Mouse (Mus musculus): ENCODE measurements around the gene Stac.

Gene Stac

DNA sequence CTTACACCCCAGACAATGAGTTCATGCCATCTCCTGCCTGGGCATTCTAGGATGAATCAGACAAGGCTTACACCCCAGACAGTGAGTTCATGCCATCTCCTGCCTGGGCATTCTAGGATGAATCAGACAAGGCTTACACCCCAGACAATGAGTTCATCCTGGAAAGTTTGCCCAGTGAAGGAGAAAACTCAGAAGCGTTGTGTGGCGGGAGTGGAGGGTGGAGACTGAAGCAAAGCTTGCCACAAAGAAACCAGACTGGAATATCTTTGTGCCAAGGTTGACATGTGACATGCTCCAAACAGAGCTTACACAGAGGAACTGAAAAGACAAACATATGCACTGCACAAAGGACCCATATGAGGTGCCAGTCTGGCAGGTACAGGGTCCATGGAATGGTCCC lies 102.6 kb downstream of the Stac start:
- DNase-seq: no peak

DNA sequence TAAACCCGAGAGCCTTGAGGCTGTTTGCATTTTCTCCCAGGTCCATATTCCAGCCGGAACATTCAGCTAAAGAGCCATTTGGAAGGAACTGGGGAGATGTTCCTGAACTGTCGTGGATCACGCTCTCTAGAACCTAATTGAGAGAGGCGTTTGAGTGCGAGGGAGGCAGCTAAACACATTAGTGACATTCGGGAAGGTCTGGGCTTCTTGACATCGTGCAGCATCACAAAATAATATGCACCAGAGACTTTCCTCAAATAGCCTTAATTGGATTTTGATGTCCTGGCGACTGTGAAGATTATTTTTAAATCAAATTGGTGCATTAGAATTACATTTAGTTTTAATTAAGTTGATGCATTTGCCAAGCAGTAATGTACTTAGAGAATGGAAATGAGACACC lies 111.4 kb downstream of the Stac start:
- no peak for DNase-seq

DNA sequence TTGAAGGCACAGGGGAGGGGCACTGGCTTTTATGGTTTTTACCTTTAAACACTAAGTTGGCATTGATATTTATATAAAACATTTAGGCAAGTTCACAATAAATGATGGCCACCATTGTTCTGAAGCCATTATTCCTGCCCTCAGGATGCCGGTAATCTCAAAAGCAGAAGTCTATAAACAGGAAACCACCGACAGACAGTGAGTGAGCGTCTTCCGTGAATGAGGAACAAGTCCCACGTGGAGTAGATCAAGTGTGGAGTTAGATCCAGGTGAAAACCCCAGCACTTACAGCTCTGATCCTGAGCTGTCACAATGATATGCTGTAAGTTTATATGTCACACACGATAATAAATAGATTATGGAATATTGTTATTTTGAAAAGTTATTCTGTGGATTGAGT lies 112.7 kb downstream of the Stac start:
- DNase-seq: no peak

DNA sequence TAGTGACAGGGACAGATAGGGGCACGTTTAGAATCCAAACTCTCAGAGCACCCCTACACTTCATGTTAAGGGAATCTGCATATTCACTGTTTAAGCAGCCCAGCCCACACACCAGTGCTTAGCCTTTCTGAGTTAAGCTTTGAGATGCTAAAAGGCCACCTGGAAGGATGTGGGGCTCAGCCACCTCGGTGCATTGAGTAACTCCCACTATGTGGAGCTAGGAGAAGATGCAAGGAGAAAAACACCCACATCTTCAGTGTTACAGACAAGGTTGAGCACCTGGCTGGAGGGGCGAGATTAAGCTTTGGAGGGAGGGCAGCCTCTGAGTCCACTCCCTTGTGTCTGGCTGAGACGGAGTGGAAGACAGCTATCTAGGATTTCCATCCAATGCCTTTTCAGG lies 114.3 kb downstream of the Stac start:
- DNase-seq: no peak

DNA sequence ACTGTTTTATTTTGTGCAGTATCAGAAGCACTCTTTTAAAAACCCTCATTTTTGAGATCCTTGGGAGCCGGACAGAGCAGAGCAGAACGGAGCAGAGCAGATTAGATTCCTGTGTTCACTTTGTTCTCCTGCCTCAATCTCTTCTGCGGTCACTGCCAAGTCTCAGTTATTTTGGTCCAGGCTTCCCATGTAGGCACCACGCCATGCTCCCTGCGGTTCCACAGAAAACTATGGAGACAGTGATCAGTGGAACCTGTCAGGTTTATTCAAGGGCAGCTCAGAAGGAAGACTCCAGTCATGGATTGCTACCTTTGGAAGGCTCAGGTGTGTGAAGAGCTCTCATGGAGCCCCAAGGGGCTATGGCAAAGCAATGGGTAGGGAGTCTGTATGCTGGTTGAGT lies 116.3 kb downstream of the Stac start:
- DNase-seq: no peak

DNA sequence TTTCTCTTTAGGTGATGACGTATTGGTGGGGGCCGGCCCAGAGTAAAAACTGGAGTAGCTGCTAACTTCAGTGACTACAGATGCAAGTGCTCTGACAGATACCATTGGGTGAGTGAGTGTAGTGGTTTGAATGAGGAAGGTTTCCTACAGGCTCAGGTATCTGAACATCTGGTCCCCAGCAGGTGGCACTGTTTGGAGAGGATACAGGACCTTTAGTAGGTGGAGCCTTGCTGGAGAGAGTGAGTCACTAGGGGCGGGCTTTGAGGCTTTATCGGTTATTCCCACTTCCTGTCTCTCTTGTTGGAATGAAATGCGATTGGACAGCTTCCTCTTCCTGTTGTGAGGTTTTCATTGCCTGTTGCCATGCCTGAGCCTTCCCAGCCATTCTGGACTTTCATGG lies 118.5 kb downstream of the Stac start:
- peak; percentile 50 to 57 for DNase-seq

DNA sequence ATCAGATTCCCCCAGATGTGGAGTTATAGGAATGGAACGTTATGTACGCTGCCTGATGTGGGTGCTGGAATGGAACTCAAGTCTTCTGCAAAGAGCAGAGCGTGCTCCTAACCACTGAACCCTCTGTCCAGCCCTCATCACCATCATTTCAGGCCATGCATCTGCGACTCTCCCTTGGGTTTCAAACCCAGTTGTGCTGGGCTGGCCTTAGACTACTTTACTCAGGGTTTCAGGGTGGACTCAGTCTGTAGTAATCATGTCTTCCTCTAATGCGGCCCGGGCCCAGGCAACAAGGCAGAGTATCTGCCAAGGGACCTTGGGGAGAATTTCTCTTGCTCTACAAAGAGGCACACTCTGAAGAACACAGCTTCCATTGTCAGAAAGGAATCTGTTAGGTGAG lies 126.0 kb downstream of the Stac start:
- DNase-seq: no peak

DNA sequence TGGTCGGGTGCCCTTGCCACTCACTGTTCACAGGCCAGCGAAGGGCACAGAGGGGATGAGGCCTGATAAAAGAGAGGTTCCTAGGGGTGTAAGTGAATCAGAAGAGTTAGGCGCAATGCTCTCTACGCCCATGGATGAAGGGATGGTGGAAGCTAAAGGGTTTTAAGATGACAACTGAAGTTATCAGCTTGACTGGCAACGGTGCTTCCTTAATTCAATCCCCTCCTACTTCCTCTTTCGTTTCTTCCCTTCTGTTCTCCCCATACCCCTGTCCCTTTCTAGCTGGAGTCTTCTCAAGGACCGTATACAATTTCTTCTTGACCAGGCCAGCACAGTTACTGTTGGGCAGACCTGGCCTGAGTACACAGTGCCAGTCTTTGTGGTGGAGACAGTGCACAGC lies 126.9 kb downstream of the Stac start:
- no peak for DNase-seq

DNA sequence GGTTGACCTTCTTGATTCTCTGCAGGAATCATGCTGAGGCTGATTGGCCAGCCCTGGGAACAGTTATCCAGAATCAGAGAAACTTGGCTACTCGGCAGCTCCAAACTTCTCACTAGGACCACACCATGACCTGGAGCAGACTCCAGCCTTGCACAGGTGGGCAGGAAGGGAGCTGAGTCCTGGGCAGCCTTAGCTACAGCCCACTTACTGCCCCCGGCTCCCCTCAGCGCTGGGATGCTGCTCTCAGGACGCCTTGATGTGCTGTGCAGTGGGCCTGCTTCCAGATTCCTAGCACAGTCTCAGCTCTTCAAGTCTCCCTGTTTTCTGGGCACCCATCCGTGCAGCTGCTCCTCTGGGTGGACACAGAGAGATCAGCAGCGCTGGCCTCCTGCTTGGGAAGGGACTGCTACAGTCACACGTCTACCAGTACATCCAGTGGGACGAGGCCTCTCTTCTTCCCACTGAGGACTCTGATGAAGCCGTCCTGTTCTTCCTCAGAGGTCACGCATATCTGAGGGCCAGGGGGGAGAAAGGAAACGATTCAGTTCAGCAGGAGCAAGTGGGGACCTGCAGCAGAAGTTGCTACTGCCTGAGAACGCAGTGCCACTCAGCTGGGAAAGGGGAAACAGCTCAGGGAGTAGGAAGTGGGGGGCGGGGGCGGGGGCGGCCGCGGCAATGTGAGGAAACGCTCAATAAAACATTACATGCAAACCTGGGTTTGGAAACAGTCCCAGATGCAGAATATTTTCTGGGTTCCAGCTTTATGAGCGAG lies 127.7 kb downstream of the Stac start:
- peak; percentile 26 to 52 for DNase-seq

DNA sequence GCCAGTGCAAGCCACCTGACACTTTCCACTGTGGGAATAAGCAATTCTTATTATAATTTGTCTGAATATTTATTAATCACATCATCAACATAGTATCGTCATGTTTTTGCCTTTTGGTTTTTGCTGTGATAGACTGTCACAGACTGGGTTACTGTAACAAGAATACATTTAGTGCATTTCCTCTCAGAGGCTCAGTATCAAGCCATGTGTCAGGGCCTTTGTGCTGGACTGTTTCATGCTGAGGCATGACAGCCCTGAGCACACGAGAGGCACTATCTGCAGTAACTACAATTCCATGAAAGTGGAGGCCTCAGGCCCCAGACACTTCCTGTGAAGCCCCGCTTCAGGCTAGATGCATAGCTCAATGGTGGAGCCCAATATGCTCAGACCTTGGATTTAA lies 133.4 kb downstream of the Stac start:
- no peak for DNase-seq

DNA sequence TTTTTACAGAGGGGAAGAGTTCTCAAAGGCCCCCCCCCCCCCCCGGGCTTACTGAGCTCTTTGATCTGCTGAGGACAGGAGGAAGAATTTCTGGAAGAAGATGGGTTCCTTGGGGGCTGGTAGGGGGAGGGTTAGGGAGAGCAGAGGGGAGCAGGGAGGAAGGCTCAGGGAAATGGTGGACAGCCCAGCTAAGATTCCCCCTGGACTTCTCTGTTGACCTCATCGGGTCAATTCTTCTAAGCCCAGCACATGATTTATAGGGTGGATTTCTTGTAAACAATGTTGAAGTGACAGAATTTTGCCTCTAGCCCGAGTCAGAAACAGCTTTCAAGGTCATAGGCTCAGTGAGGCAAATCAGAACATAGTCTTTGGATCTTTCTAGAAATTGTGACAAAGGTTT lies 137.3 kb downstream of the Stac start:
- no peak for DNase-seq

DNA sequence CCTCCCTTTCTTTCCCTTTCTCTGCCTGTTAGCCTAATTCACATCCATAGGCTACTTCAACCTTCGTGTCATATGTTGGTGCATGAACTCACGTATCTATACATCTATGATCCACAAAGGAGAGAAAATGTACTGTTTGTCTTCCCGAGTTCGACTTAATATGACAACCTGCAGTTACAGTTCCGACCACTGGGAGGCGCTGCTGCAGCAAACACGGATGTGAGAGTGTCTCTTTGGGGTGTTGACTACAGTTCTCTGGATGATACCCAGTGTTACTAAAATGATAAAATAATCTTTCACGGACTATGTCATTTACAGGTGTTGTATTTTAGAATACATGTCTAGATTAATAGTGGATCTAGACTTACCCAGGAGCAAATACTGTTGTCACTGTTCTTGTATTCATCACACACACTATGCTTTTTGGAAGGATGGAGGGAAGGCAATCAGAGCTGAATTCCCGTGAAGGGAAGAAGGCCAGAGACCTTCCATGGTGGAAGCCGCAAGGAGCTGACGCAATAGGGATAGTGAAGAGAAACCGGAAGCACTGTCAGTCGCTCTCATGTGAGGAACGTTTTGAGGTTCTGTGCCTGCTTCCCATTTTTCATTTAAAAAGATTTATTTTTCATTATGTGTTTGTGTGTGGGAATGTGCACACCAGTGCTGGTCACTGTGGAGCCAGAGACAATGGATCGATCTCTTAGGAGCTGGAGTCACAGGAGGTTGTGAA lies 138.5 kb downstream of the Stac start:
- peak; percentile 59 to 63 for DNase-seq

DNA sequence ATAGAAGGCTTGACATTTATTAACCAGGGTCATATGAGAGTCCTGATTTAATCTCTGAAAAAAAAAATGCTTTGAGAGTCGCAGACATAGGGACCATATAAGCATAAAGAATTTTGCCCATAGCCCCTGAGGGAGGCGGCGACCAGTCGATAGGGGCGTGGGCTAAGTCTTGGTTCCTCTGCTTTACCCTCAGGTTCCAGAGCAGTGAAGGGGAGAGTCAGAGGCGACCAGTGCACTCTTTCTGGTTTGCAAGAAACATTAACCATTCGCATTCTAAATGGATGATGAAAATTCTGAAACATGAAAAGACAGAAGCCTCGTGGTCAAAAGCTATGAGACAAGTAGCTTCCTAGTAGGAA lies 139.2 kb downstream of the Stac start:
- DNase-seq: no peak

DNA sequence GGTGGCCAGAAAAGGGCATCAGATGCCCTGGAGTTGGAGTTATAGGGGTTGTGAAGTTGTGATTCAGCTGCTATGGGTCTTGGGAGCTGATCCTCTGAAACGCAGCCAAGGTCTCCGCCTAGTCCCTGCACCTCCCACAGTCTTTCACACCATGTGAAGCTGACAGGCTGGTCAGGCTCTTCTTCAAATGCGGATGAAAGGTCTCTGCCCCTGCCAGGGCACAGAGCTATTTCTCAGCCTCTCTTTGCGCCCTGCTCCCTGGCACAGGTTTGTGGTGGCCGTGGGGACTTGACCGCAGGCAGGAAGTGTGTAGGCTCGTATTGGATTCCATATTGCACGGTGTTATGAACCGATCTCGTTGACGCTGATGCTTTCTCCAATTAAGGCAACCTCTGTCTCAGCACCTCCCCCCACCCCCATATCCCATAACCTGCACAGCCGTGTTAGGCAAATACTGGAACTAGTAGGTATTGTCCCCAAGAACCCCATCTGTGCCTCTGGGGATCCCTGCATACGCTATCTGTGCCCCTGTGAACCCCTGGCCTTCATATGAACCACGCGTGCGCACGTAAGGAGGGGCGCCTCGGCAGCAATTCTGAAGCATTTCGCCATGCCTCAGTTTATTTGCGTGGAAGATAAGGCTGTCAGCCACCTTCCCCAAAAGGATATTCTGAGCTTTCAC lies 139.7 kb downstream of the Stac start:
- no peak for DNase-seq

DNA sequence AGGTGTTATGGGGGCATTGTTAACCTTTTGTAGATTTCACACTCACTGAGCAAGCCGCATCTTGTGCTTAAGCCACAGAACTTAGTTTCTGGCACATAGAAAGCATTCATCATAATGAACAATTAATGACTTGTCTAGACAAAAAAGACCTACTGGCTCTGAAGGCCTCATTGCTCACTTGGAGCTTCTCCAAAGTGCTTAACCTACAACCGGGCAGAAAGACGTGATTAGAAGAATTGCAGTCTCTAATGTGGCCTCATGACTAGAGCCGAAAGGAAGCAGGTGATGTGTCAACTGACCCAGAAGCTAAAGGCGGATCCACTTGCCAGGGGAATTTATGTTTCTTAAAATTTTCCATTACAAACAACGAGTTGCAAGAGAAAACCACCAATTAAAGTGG lies 147.5 kb downstream of the Stac start:
- no peak for DNase-seq

DNA sequence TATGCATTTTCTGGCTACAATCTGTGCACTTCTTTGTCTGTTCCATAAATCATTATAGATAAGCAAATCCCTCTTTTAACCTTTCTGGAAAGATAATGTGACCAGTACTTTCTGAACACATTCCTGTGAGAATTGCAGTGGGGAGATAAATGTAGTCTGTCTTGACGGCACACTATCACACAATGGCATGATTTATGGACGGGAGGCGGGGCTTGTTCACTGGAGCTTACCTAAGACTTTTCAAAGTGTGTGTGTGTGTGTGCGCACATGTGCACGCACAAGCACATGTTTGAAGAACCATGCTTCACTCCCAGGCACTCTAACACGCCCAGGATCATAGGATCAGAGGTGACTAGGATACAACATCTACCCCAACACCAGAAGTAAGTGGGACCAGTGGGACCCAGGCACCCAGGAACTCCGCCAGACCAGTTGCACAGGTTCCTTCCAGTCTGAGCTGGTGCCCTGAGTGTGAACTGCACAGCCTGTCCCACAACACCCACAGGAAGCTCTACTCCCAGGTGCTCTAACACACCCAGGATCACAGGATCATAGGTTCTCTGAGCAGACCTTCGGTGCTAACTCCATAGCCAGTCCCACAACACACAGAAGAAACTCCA lies 154.6 kb downstream of the Stac start:
- DNase-seq: no peak

DNA sequence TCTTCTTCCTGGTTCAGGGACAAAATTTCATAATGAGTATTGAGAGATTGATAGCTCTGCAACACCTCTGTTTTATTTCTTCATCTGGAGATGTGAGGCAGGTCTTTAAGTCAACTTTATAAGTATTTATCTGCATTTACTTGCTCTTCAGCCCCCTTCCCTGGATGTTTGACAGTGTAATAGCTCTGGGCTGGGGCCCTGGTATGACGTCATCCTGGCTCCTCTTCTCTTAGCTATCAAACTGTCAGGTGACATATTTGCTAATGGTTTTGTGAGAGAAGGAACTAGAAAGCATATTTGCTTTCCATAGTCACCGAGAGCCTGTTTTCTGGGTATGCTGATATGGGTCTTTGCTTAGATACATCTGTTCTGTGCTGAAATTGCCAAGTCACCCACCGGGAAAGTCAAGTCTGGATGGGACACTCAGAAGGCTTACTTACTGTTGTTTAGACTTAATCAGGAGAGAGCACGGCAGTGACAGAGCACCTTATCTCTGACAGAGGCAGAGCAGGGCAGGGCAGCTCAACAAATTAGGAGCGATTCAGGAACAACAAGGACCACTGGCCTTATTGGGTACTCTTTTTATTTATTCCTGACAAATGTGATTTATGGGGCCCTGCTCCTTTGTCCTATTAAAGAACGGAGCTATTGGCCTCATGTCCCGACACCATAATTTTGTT lies 155.3 kb downstream of the Stac start:
- DNase-seq: no peak

DNA sequence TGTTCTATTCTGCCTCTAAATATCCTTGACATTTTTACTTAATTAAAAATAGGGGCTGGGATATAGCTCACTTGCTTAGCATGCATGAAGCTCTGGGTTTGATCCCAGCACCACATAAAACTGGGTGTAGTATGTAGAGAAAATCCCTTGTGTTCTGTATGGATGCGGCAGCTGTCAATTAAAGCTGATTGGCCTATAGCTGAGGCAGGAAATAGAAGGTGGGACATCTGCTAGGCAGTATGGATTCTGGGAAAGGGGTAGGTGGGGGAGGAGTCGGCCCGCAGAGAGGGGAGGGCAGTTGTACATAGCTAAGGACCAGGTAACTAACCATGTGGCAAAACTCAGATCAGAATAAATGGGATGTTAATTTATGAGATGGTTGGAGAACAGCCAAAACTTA lies 166.3 kb downstream of the Stac start:
- DNase-seq: no peak

DNA sequence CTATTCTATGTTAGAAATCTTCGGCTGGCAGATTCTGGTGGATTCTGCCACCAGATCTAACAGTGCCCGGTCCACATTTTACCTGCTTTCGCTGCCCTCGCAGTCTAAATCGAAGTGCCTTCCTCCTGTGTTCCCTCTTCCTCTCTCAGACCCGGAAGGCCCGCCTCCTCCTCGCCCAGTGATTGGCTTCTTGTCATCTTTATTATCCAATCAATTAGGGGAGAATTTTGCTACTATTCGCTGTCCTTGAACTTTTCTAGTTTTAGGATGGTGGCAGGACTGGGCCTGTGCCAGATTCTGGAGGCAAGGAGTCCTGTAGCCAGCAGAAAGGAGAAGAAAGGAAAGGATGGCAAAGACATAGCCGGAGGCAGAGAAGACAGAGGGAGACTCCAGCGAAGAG lies 167.0 kb downstream of the Stac start:
- no peak for DNase-seq

DNA sequence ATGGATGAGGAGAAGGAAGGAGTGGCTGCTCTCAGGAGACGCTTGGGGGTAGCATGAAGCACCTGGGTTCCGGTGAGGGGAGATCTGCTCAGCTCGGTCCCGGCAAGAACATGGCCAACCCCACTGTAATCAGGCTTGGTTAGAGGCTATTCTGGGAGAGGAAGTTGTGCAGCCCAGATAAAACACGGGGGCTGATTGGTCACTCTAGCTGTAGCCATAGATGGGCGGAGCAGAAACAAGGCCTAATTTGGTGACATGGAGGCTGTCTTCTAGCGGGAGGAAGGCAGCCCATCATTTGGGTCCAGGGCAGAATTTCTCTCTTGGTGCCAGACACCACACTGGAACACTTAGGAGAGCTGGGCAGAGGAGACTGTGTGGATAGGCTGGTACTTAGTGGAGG lies 167.9 kb downstream of the Stac start:
- DNase-seq: no peak

DNA sequence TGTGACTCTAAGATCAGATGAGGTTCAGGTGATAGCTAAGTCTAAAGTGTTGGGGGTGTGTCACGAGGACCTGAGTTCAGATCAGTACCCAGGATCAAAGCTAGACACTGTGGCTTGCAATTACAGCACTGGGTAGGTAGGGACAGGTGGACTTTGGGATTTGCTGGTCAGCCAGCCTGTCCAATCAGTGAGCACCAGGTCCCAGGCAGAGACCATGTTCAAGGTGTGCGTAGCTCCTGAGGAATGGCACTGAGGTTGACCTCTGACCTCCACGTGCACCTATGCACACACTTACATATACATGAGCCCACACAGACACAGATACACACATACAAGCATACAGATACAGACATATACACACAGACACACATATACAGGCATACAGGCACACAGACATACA lies 174.6 kb downstream of the Stac start:
- DNase-seq: no peak

DNA sequence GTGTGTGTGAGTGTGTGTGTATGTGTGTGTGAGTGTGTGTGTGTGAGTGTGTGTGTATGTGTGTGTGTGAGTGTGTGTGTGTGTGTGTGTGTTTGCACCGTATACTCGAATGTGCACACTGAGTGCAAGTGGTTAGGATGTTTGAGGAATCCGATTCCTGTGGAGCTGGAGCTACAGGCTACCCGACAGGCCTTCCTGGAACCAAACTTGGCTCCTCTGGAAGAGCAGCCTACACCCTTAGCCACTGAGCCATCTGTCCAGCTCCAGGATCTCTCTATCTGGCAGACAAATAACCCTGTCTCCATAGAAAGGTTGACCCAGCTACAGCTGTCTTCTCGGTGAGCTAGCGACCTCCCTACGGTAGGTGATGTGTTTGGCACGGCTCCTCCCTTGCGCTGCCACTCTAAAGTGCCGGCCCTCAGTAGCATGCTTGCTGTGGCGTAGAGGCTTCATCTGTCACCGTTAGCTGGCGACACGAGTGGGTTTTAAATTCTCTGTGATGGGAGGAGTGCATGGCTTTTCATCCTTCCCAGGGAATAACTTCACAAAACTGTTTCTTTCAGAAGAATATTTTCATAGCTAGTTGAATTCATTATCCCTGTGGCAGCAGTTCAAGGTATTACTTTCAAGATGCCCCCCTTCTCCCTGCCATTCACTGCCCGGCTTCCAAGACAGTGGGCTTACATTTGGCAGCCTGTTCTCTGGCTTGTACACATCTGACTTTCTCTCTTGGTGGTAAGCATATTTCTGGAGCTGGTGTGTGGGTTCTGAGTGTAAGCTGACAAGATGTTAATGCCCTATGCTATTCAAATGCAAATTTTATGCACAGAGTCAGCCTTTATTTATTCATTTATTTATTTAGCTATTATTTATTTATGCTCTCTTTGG lies 175.3 kb downstream of the Stac start:
- DNase-seq: no peak
